Mouse (Mus musculus) layer of hippocampus, postnatal 14 days (tissue): ENCODE measurements around the gene Magel2. TPM values are rescaled to one million over a fixed set of nuclear protein-coding genes. Genes with fewer than 3 reads are reported as not detected.
A peak's percentile ranks its signal among the peaks of the same experiment; 100 is the strongest.

Experiments
- DNase-seq, 2 experiments: peaks; one replicate each; pipeline ENCODE4 v3.0.0; 2021 to 2022; ENCODE audit warnings: low spot score in 2 of 2, mixed read lengths in 1 of 2
- total RNA-seq, 2 experiments: library from RNA; stranded (reverse); gene quantifications; 2 replicates each; pipeline ENCODE4 v1.2.3; 2021

Magel2 gene
- total RNA-seq, 2 experiments from 2014 or later, result 2.9 to 4.0 TPM

DNA sequence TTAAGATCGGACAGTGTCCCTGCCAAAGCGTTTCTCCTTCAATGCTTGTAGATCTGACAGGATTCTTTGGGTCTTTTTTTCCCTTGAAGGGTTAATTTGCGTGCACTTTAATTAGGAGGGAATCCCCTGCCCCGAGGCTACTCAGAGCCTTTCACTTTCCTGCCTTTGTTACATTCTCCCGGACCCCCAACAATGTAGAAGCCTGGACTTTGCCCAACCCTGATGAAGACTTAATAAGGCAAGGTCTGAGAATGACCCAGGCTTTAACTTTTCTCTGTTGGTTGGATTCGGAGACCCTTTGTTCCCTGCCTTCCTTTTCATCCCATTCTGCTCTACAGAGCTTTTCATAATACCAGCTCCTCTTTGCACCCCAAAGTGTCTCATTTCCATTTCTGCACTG is 43.8 kb downstream of the Magel2 start:
- DNase-seq, result no peak

DNA sequence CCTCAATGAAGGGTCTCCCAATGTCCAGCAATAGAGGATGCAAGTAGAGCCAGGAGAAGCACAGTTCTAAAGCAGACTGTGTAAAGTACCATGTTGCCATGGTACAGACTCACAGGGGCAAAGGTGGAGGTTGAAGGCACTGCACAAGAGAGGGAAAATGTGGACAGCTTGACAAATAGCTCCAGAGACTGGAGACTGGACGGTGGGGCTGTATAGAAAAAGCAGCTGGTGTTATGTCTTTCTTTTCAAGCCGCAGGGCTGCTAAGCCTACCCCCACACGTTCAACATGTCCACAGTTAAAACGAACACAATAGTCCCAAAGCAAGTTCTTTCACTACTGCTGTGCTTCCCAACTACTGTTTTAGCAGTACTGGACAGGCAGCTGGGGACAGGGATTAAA is 46.4 kb downstream of the Magel2 start:
- DNase-seq, result no peak

DNA sequence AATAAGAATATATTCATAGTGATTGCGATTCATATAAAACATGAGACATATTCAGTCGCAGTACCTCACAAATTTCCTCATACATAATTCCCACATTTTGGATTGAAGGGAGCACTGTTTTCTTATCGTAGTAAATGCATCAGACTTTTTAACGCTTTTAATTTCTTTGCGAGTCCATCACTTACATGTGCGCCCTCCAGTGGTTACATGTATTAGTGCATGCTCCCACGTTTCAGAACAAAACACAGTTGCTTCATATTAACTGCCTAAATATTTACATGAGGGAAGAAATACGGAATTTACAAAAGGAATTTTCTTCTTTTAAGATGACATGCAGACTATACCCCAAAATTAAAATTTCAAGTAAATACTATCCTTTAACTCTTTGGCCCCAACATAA is 51.5 kb downstream of the Magel2 start:
- peak in 1 of 2 experiments; percentile 19 for DNase-seq

Other genes starting within 250 kb of the Magel2 start
- 100 to 1,000 TPM; 157 to 162 TPM for gene Ndn, start 30.4 kb upstream of the Magel2 start, total RNA-seq
- gene Mkrn3, start 43.1 kb downstream of the Magel2 start, total RNA-seq, result 10 to 100 TPM; 15.3 to 15.4 TPM
- gene Peg12, start 87.5 kb downstream of the Magel2 start, total RNA-seq, result 1 to 10 TPM; 1.2 to 1.4 TPM